Mouse (Mus musculus) colon, adult 2 months (tissue): ENCODE results near the gene Ttf2. TPM values are rescaled to one million over a fixed set of nuclear protein-coding genes. Genes with fewer than 3 reads are reported as not detected.

ENCODE experiments used
- polyA plus RNA-seq: library from polyadenylated mRNA; depleted of rRNA; stranded (reverse); fragments of >200 nt; gene quantifications from 2 replicates; pipeline ENCODE4 v1.2.3, GENCODE M21; 2012; rRNA removed

Ttf2 gene
- 2.4 and 2.8 TPM in 2 replicates for polyA plus RNA-seq

GRCm38 (mm10) chr3:100969176-100969917 is at the start of gene Ttf2:
Gene Ttf2, minus strand, starts transcription at chr3:100969663.

GRCm38 (mm10) chr3:100921825-100922505 is 47.5 kb downstream of the Ttf2 start, which contains the start of gene Trim45:
Gene Trim45, plus strand, starts transcription at chr3:100922202.

Other genes starting within 250 kb of the Ttf2 start
- 0.56 and 0.60 TPM in 2 replicates for gene Vtcn1, start 144.2 kb downstream of the Ttf2 start, polyA plus RNA-seq
- gene Trim45, start 47.5 kb downstream of the Ttf2 start, polyA plus RNA-seq = 2.3 and 2.6 TPM in 2 replicates
- 0.19 and 0.26 TPM in 2 replicates for gene Cd101, start 59.9 kb upstream of the Ttf2 start, polyA plus RNA-seq
- gene Ptgfrn, start 140.6 kb upstream of the Ttf2 start, polyA plus RNA-seq = 35.1 and 38.2 TPM in 2 replicates